Mouse (Mus musculus) A20 (cell line): Measurements from ENCODE around the gene Rasgef1b.

Source experiments
- DNase-seq: peaks from one replicate; pipeline ENCODE4 v3.0.0-alpha.2; 2011; ENCODE audit warnings: low read depth, low spot score

Gene Rasgef1b

DNA sequence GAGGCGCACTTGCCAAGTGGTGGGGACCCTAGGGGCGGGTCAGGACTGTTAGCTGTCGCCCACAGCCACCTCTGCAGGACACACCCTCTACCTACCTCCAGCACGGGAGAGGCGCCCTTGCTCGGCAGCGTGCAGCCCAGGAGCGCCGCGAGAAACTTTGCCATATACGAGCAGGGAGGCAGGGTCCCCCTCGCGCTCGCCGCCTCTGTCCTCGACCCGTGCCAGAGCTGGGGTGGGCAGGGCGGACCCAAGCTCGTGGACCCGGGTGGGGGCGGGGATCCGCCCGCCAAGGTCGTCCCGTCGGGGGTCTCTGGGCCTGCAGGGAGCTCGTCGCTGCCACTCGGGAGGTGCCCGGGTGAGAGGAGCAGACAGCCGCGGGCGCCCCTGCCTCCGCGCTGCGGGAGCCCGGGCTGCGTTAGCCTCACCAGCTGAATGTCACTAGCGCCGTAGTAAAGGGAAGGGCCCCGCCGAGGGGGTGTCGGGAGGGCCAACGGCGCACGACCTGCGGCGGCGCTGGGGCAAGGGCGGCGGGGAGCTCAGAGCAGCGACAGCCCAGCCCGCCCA is at the start of gene Rasgef1b:
TSS of gene Rasgef1b (minus strand) at position 417 of the 564 bp plus-strand sequence.
- DNase-seq, result no peak

DNA sequence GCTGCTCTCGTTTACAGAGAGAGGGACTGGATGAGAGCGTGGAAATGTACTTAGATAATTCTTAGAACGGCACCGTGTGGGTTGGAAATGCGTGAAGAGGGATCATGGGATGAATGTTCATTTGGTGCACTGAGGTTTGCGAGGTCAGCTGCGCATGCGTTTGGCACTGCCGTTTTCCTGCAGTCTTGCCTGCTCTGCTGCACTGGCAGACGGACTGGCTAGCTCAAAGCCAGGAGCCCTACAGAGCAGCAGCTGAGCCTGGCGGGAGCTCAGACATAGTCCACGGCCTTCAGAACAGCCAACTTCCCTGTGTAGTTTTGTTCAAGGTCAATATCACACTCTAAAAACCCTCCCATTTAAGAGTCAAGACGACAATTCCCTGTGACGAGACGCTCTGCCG is 46.5 kb upstream of the Rasgef1b start:
- no peak for DNase-seq

DNA sequence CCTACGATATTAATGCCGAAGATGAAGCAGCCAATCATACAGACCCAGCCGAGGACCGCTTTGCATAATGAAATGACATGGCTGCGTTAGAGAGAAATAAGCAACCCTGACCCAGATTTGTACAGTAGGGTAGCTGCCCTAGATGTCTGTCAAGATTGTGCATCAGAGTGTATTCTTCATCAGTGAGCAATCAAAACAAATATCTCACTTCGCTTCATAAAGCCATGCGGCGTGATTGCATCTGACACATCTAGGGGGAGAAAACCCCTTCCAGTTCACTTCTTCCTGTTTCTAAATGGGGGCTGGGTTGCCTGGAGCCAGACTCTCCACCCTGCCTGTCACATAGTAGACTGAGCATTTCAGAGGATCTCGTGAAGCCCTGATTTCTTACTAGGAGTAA is 44.4 kb upstream of the Rasgef1b start:
- no peak for DNase-seq

DNA sequence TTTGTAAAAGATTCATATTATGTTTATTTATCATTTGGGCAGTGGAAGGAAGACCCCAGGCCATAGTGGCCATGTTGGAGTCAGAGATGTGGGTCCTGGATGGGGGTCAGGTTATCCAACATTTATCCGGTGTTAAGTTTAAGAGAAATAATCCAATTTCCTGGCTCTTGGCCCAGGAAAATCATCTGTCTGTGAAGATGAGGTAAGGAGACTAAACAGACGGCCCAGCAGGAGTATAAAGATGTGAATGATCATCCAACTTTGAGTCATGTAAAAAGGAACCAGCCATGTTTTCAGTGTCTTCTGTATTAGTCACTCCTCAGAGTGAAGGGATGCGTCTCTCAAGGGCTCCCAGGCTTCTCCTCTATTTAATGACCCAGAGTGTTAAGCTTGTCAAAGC is 35.4 kb upstream of the Rasgef1b start:
- DNase-seq, result no peak

DNA sequence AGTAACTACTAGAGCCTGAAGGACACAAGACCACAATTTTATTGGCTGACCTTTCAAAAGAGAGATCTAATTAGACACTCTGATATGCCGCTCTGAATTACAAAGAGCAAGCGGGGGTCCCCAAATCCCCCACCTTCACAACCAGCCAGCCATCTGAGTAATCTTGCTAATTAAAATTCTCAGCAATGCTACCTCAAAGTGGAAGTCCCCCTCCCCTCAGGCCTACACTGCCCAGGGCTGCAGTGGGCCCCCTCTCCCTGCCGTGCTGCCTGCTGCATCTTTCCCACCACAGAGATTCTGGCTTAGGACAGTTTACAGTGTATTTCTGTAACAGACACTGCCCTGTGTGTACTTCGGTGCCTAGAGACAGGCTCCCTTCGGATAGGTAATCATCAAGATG is 30.0 kb upstream of the Rasgef1b start:
- no peak for DNase-seq

DNA sequence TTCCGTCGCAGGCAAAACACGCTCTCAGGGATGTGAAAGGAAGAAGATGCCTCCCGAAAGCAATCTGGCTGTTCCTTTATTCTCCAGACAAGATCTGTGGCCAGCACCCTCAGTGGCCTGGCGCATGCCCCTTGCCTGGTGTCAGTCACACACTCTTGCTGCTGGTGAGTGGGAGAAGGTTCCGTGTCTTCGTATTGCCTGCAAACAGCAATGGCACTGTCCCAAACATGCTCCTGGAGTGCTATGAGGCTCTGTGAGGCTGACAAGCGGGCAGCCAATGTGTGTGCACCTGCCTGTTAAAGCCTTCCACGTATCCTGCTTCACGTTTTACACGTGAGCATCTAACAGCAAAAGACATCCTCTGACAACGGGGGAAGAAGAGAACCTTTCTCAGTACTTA is 25.0 kb upstream of the Rasgef1b start:
- DNase-seq, result no peak

DNA sequence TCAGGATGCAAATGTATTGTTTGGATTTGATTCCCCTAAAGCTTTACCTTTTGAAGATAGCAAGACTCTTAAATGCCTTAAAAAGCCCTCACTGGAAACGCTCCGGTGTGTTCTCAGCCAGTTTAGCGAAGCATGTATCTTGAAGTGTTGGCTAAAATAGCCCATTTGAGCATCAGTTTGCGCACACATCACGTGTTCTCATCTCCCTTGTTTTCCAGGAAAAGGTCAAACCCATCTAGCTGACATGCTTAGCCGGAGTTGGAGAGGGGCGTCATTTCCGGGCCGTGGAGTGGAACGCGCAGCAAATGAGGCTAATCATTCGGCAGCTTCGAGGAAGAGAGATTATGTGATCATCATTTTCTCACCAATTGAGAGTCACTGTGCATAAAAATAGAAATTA is 24.5 kb upstream of the Rasgef1b start:
- DNase-seq, result no peak

DNA sequence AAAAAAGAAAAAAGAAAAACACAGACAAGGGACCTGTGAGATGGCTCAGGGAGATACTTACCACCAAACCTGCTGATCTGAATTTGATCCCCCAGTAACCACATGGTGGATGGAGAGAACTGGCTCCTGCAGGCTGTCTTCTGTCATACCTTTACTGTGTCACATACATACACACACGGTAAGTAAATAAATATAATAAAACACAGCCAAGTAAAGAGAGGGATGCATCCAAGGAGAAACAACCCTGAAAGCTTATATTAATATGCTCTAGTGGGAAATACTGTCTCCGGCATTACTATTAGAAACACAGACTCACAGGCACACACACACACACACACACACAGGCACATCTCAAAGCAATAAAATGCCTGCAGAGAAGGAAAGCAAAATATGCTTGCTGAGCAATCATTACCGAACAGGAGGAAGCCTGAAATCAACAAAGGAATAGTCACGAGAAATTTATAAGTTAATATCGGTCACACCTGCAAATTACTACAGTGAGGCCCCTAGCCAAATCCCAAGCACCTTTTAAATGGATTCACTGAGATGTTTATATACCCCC is 23.9 kb upstream of the Rasgef1b start:
- DNase-seq, result no peak

DNA sequence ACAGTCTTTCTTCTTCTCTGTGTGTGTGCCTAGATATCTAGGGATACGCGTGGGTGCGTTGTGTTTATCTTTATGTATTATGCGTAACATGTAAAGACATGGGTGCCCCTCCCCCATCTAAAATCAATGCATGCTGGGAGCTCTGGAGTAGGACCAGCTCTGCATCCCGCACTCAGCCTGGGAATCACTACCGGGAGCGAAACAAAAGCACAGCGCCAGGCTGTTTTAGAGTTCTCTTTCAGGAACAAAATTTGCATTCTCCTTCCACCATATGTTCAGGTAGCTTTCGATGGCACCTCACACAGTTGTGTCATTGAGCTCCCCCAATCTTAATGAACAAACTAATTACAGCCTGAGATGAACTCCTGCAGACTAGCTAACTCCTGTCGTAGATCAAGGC is 19.6 kb upstream of the Rasgef1b start:
- no peak for DNase-seq

DNA sequence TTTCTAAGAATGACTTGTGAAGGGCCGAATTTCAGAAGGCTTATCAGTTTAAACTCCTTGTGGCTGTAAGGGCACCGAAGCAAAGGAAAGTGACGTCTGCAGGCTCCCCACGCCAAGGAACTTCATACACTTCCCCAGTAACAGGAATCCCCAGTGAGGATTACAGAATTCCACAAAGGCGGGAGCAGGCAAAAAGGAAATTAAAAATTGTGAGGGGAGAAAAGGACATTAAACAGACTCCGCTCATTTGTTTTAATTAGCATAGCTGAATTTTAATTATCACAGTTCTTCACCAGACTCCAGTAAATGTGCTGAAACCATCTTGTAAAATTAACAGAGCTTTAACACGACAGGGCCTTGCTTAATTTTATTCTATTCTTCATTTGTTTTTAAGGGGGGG is 17.2 kb upstream of the Rasgef1b start:
- DNase-seq, result no peak

DNA sequence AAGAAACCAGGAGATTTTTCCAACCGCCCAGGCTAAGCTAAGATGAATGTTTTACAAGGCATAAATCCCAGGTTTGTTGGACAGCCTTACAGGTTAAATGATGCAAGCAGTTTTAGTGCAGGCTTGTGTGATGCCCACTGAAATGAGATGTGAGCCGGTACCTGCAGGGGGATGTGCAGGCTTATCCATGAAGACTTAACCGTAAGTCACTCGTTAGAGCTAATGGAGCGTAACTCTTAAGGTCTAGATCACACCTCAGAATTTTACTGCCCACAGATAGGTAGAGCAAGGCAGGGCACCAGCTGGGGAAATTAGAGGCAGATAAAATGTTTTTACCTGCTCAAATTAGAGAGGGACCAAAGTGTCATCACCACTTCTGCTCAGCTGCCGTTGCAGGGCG is 14.0 kb upstream of the Rasgef1b start:
- DNase-seq, result no peak

DNA sequence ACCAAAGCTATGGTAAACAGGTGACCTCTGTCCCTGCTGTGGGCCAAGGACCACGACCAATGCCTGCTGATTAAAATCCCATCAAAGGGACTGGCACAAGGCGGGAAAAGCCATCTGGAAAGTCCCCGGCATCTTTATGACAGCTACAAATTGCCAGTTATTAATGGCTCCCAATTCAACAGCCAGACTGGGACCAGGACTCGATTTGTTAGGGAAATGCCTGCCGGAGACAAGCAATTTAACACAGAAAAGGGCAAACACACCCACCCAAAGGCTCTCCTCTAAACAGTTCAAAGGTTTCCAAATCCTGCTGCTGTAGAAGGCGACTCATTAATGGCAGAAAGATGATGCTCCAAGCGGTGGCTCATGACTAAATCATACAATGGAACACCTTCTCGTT is 13.2 kb upstream of the Rasgef1b start:
- DNase-seq, result no peak

DNA sequence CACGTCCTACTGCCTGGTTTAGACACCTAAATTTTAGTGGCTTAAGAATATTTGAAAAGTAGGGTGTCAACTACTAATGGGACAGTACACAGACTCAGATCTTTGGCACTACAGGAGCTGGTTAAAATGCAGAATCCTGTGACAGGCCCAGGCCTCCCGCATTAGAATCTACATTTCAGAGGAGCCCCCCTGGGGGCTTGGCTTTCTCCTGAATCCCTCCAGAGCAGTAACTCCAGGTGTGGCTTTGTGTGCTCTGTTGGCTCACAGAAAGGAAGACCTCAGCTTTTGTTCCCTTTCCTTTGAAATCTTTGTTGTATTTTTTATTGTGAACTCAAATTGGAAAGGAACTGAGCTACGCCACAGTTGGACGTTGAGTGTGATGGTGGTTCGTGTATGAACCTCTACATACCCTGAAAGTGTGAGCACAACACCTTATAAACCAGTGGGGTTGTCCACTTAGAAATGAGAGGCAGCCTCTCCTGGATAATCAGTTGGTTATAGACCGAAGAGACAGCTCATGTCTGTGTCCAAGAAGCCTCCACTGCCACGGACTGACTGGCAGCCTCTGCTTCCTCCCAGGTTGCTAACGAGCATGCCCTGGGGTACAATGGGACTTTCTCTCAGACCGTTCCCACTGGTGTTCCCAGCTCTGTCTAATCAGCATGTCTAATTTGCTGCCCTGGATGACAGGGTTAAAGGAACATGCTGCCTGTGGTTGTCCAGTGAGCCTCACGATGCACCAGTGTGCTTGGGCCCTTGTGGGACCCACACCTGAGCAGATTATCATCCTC is 9.3 kb upstream of the Rasgef1b start:
- DNase-seq, result no peak

DNA sequence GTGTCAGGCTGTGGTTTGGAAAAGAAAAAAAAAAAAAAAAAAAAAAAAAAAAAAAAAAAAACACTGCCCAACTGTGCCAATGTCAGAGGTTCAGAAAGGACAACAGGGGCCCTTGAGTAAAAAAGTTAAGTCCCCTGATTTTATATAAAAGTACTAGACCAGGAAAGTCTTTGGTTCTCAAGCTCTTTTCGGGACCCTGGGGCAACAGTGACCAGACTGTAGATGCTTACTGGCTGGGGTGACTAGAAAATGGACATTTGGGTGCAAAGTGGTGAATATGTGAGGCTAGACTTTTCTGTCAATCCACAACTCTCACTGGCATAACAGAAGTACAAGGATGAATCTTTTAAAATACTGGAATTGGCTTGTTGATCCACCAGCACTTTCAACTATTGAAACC is 1.1 kb upstream of the Rasgef1b start:
- no peak for DNase-seq

DNA sequence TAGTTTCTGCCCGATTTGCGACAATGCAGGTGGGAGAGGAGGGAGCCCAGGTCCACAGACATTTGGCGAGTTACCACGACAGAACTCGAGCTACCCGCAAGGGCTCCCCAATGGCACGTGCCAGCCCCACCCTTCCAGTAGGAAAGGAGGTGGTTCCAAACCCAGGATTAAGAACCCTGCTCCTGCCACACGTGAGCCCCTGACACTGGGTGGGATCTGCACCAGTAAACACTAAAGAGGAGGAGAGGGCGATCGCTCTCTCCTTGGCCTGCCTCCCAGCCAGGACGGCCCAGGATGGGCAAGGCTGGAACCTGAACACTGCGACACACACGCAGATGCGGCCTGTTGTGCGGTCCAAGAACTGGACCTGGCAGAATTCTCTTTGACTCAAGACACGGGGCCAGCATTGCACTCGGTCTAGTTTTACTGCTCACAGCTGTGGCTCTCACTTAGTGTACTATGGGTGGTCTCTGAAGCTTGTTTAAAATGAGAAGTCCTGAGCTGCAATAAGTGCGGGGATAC is 557 bp upstream of the Rasgef1b start:
- no peak for DNase-seq

DNA sequence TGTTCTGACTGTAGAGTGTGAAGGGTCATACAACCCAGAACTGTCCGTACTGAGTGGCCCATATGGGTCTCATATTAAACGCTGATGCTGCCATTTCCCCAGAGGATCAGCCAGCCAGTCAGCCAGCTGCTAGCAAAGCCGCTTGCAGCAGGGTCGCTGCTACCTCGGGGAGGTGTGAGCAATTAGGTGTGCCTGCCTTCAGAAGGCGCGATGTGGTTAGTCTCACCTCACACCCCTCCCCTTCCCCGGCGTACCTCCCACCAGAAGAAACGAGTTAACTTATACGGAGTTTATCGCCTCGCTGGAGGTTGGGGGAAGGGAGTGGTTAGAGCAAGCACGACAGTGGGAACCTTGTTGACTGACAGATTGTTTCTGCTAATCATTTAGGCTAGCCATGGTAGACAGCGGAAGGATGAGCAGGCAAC is 826 bp downstream of the Rasgef1b start:
- no peak for DNase-seq

DNA sequence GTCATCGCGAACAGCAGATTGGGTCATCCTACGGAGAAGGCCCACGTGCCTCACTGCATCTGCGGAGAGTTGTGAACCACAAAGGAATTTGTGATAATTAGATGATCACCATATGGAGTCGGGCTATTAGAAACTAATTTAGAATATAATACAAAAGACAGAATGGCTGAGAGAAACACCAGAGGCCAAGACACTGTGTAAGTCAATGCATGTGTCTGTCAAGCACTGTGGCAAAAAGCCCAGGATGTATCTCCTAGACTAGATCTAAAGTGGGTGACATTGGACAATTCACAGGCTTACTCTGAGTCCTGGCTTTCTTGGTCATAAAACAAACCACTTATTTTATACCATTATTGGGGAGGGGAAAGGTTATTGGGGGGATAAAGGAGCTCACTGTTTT is 4.9 kb downstream of the Rasgef1b start:
- no peak for DNase-seq

DNA sequence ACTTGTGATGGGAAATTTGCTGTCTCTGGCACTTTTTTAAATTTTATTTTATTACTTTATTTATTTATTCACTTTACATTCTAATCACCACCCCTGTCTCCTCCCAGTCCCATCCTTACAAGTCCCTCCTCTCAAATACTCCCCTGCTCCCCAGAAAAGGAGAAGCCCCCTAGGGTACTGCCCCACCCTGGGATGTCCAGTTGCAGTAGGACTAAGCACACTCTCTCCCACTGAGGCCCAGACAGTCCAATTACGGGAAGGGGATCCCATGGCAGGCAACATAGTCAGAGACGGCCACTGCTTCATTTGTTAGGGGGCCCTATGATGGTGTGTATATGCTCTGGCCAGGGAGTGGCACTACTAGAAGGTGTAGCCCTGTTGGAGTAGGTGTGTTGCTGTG is 6.6 kb downstream of the Rasgef1b start:
- no peak for DNase-seq

DNA sequence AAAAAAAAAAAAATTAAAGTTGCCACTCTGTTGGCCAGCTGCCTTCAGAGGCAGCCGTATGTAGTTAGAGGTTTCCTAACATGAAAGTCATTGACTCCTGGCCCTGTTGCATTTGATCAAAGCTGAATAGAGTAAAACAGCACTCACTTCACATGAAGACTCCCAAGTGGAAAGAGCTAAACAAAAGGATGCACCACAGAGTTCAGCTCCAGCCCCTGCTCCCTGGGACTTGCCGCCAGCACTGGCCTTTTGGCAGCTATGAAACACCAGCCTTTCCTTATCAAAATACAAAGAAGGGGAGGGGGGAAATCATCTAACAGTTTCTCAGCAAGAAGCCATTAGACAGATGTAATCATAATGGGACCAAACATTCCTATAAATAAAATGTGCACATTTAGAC is 8.3 kb downstream of the Rasgef1b start:
- no peak for DNase-seq

DNA sequence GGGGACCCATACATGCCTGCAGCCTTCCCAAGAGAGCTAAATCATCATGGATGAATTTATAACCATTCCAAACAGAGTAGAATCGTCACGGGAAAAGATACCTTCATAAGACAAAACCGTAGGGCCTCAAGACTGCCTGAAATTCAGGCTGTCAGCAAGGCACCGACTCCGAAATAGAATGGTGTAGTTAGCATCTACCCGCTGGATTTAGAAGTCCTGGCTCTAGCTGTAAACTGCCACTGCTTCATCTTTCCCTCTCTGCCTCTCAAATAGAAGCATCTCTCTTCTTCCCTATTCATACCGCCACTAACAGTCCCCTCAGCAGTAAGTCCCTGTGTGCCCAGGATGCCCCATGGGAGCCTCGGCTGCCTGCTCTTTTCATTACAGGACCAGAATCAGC is 10.9 kb downstream of the Rasgef1b start:
- no peak for DNase-seq

DNA sequence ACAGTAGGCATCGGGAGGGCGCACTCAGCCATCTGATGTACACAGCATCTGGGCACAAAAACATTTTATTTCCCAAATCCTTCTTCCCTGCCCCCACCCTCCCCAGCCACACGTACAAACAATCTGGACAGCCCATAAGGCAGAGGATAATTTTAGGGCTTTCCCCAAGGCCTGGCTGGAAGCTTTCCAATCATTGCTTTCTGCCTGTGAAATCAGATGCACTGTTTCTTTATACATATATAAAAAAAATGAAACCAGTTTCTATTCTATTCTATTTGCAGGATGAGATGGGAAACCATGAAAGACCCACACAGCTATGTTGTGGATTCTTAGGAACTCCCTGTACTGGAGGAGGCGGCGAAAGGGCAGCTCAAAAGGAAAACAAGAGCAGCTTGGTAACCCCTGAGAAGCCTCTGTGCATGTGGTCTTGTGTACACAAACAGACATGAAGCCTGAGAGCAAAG is 13.6 kb downstream of the Rasgef1b start:
- DNase-seq, result no peak

DNA sequence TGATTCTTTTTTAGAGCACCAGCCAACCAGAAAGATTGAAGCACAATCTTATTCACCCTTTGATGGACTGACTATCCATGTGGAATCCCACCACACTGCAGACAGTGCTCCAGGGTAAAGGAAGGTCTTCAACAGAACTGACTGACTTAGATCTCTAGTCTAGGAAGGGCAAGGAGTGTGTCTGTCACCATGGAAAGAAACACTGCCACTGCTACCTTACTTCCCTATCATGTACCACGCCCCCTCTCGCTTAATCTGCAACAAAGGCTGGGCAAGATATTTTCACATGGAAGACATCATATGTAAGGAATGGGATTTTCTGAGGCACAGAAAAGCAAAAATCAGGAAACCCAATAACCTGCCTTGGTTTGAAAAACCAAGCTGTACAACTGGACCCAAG is 16.9 kb downstream of the Rasgef1b start:
- no peak for DNase-seq

DNA sequence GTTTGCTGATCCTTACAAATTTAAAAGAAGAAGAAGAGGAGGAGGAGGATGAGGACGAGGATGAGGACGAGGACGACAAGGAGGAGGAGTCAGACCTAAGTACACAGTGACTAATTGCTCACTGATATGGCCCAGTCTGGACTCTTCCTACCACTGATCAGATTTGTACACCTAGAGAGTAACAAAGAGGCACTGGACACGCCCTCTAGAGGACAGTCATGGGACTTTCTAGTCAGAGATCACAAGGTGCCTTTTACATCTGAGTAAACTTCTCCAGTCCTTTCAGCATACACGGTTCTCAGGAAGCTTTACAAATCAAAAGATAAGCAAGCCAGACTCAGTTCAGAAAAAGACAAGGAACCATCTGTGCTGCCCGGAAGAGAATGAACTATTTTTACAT is 20.2 kb downstream of the Rasgef1b start:
- no peak for DNase-seq
